Mouse (Mus musculus) liver, embryonic 18 days (tissue): ENCODE results near the gene Mecr. TPM values are rescaled to one million over a fixed set of nuclear protein-coding genes. Genes with fewer than 3 reads are reported as not detected.

ENCODE experiments used
- polyA plus RNA-seq: library from polyadenylated mRNA; depleted of rRNA; stranded (reverse); fragments of >200 nt; gene quantifications from 2 replicates; pipeline ENCODE4 v1.2.3, GENCODE M21; 2012; rRNA removed

Mecr gene
- polyA plus RNA-seq, result 30.4 and 33.8 TPM in 2 replicates

GRCm38 (mm10) chr4:131843290-131843743 is at the start of gene Mecr:
Gene Mecr (plus strand): TSS chr4:131843470.

DNA sequence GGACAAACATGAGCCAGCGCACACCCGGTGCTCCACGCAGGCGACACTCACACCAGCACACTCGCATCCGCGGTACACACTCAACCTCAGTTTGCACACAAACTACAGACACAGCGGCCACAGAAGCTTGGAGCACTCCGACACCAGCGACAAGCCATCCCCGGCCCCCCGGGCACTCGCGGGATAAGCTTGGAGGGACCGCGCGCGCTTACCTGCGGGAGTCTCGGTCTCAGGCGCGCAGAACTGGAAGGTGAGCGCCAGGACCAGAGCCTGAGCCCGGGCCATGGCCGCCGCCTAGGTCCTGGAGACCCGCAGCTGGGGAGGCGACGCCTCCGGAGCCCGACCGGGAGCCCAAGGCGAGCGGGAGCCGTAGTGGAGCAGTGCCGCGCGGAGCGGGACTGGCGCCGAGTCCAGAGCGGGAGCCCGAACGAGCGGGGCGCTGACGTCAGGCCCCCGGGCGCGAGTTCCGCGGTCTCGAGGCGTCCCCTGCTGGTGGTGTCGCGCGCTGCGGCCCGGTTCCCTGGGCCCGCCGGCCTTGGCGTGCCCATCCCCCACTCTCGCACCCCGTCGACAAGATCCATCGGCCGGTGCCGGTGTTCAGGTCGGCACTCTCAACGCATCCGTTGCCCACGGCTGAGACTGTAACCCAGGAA is 5.3 kb upstream of the Mecr start, which contains the start of gene Ptpru:
Gene Ptpru, minus strand, starts transcription at position 417 of the 653 bp plus-strand sequence.

GRCm38 (mm10) chr4:131873293-131874168 is 30.3 kb downstream of the Mecr start, which contains the start of gene Srsf4:
Gene Srsf4 (plus strand): TSS chr4:131873617.

Other genes with a start within 250 kb of the Mecr start
- 1.8 and 3.4 TPM in 2 replicates for gene Ptpru, start 5.2 kb upstream of the Mecr start, polyA plus RNA-seq
- 29.3 and 37.0 TPM in 2 replicates for gene Srsf4, start 30.1 kb downstream of the Mecr start, polyA plus RNA-seq
- gene Tmem200b, start 78.3 kb downstream of the Mecr start, polyA plus RNA-seq, result 0.74 and 0.93 TPM in 2 replicates
- 0.07 TPM in 2 replicates for gene Gm10300, start 231.2 kb downstream of the Mecr start, polyA plus RNA-seq
- gene Epb41, start 231.9 kb downstream of the Mecr start, polyA plus RNA-seq, result 72.0 and 77.9 TPM in 2 replicates